Mouse (Mus musculus) kidney, embryonic 14.5 days (tissue): ENCODE results near the gene Rps6kb2. TPM values are rescaled to one million over a fixed set of nuclear protein-coding genes. Genes with fewer than 3 reads are reported as not detected.

Experiments
- ATAC-seq: fragments of 200-750 bp; cut with Nextera tagmentation; 2 replicates; pipeline ENCODE4 v1.8.0; 2017; ENCODE audit warnings: moderate number of reproducible peaks, mild to moderate bottlenecking, moderate TSS enrichment, moderate library complexity; ENCODE audit not compliant: low FRiP score, low TSS enrichment
- H3K27ac ChIP-seq: fragments of 300-500 bp; sonication (generic); 2 replicates; pipeline ENCODE4 v1.5.1; 2014; ENCODE audit warnings: low read depth, mild to moderate bottlenecking, low read length, moderate library complexity, mixed read lengths
- H3K27me3 ChIP-seq: fragments of 300-500 bp; sonication (generic); 2 replicates; pipeline ENCODE4 v1.6.1; 2014; ENCODE audit warnings: mild to moderate bottlenecking, low read length; ENCODE audit not compliant: control insufficient read depth, insufficient read depth
- H3K36me3 ChIP-seq: fragments of 300-500 bp; sonication (generic); 2 replicates; pipeline ENCODE4 v1.6.1; 2014; ENCODE audit warnings: low read length, mixed read lengths; ENCODE audit not compliant: control insufficient read depth, insufficient read depth
- H3K4me1 ChIP-seq: fragments of 300-500 bp; sonication (generic); 2 replicates; pipeline ENCODE4 v1.6.1; 2014; ENCODE audit warnings: low read length, mixed read lengths; ENCODE audit not compliant: control insufficient read depth, insufficient read depth
- H3K4me2 ChIP-seq: fragments of 300-500 bp; sonication (generic); replicated peaks from 2 replicates; pipeline ENCODE4 v1.6.1; 2014; ENCODE audit warnings: low read depth, mild to moderate bottlenecking, low read length
- H3K4me3 ChIP-seq: fragments of 300-500 bp; sonication (generic); 2 replicates; pipeline ENCODE4 v1.5.1; 2014; ENCODE audit warnings: mild to moderate bottlenecking, low read length
- H3K9ac ChIP-seq: fragments of 300-500 bp; sonication (generic); 2 replicates; pipeline ENCODE4 v1.6.1; 2014; ENCODE audit warnings: low read depth, mild to moderate bottlenecking, low read length, moderate library complexity
- H3K9me3 ChIP-seq: fragments of 300-500 bp; sonication (generic); 2 replicates; pipeline ENCODE4 v1.6.1; 2016; ENCODE audit warnings: low read length; ENCODE audit not compliant: control insufficient read depth
- WGBS: fragments of 180-500 bp; shearing (Covaris S2); extraction: QIAGEN DNeasy Blood & Tissue Kit; methylation state at CpG from one replicate; pipeline ENCODE4 v1.1.7; 2014; 5-methylcytosine and 5-hydroxymethylcytosine counted together
- polyA plus RNA-seq: library from polyadenylated mRNA; unstranded; fragments of >200 nt; fragmentation: Nextera tagmentation; extraction: Ambion mirVana; gene quantifications from 2 replicates; pipeline ENCODE4 v1.2.1, GENCODE M21; 2014

The Rps6kb2 gene
- polyA plus RNA-seq, 1 experiment from 2014 or later: 42.0 TPM

GRCm38 (mm10) chr19:4201291-4201909 is 38.2 kb upstream of the Rps6kb2 start, which contains the start of gene Rad9a:
Gene Rad9a (minus strand): TSS chr19:4201662.
- WGBS: under 1% methylated on average over 34 of the region's 34 CpGs
- H3K27ac ChIP-seq: peak within 1 kb of the TSS; percentile 12; the same call in 1 of the 2 replicates
- peak; percentile 85 for ATAC-seq
- peaks cover 19% of the 10 kb centered on the region for H3K4me1 ChIP-seq
- H3K9ac ChIP-seq: peak within 1 kb of the TSS; percentile 83
- H3K4me3 ChIP-seq: peak within 1 kb of the TSS; percentile 71
- no peaks in the 10 kb centered on the region; the same call in 1 of the 2 replicates for H3K27me3 ChIP-seq
- H3K4me2 ChIP-seq: peak within 1 kb of the TSS; percentile 82
- H3K36me3 ChIP-seq: peaks cover 36% of the 10 kb centered on the region; the same call in 1 of the 2 replicates
- no peaks in the 10 kb centered on the region for H3K9me3 ChIP-seq

- Histone ChIP-seq H3K9me3 (no peaks in the 10 kb centered on the region), H3K4me2 (no peak overlapping the region), H3K9ac (no peak overlapping the region), H3K4me1 (peaks cover 37% of the 10 kb centered on the region), H3K36me3 (peaks cover 71% of the 10 kb centered on the region), H3K4me3 (no peak overlapping the region), H3K27me3 (no peaks in the 10 kb centered on the region), H3K27ac (no peak overlapping the region)
- 74% methylated on average over 3 of the region's 3 CpGs for WGBS
- no peak for ATAC-seq
Observed at GRCm38 (mm10) chr19:4197180-4197579, 34.0 kb upstream of the Rps6kb2 start.

- 9% methylated on average over 5 of the region's 5 CpGs for WGBS
- Histone ChIP-seq H3K4me1 (peaks cover 34% of the 10 kb centered on the region), H3K4me2 (no peak overlapping the region), H3K9ac (no peak overlapping the region), H3K27me3 (no peaks in the 10 kb centered on the region), H3K27ac (no peak overlapping the region), H3K4me3 (no peak overlapping the region), H3K9me3 (no peaks in the 10 kb centered on the region), H3K36me3 (peaks cover 71% of the 10 kb centered on the region)
- ATAC-seq: no peak
Observed at GRCm38 (mm10) chr19:4196548-4196947, 33.4 kb upstream of the Rps6kb2 start.

- Histone ChIP-seq H3K9ac (no peak overlapping the region; the same call in 1 of the 2 replicates), H3K4me2 (no peak overlapping the region), H3K27ac (no peak overlapping the region), H3K36me3 (peaks cover 71% of the 10 kb centered on the region), H3K4me3 (no peak overlapping the region), H3K27me3 (no peaks in the 10 kb centered on the region), H3K9me3 (no peaks in the 10 kb centered on the region), H3K4me1 (peaks cover 38% of the 10 kb centered on the region)
- whole genome bisulfite sequencing: 21% methylated on average over 2 of the region's 2 CpGs
- no peak for ATAC-seq
Observed at GRCm38 (mm10) chr19:4196048-4196447, 32.9 kb upstream of the Rps6kb2 start.

- Histone ChIP-seq H3K4me3 (no peak overlapping the region), H3K4me1 (peaks cover 30% of the 10 kb centered on the region), H3K4me2 (no peak overlapping the region), H3K9me3 (no peaks in the 10 kb centered on the region), H3K27ac (peak overlapping the region; percentile 11; the same call in 1 of the 2 replicates), H3K36me3 (peaks cover 66% of the 10 kb centered on the region), H3K9ac (peak overlapping the region; percentile 12; the same call in 1 of the 2 replicates), H3K27me3 (no peaks in the 10 kb centered on the region)
- WGBS: 78% methylated on average over 12 of the region's 12 CpGs
- ATAC-seq: no peak
Observed at GRCm38 (mm10) chr19:4194776-4195650, 31.9 kb upstream of the Rps6kb2 start.

GRCm38 (mm10) chr19:4194021-4194724 is 31.0 kb upstream of the Rps6kb2 start:
- H3K9ac ChIP-seq: 0 out of 2 replicates have a peak overlapping the region, but pooled peaks have one; percentile 12
- H3K4me2 ChIP-seq: peak overlapping the region; percentile 93; the same call in 1 of the 2 replicates

GRCm38 (mm10) chr19:4193129-4193528 is 30.0 kb upstream of the Rps6kb2 start:
- no peak for ATAC-seq
- Histone ChIP-seq H3K9ac (peak overlapping the region; percentile 97), H3K36me3 (peaks cover 52% of the 10 kb centered on the region), H3K4me1 (peaks cover 29% of the 10 kb centered on the region), H3K27me3 (no peaks in the 10 kb centered on the region), H3K4me2 (peak overlapping the region; percentile 93), H3K9me3 (no peaks in the 10 kb centered on the region), H3K27ac (peak overlapping the region; percentile 98; the same call in 1 of the 2 replicates), H3K4me3 (peak overlapping the region; percentile 97)
- 69% methylated on average over 6 of the region's 6 CpGs for WGBS

More at GRCm38 (mm10) chr19:4194021-4194724, 31.0 kb upstream of the Rps6kb2 start:
- H3K4me1 ChIP-seq: peaks cover 29% of the 10 kb centered on the region
- H3K27ac ChIP-seq: no peak overlapping the region
- no peak overlapping the region for H3K4me3 ChIP-seq
- ATAC-seq: no peak
- H3K27me3 ChIP-seq: no peaks in the 10 kb centered on the region
- no peaks in the 10 kb centered on the region for H3K9me3 ChIP-seq
- peaks cover 57% of the 10 kb centered on the region for H3K36me3 ChIP-seq
- 87% methylated on average over 8 of the region's 8 CpGs for WGBS

- peak overlapping the region; percentile 98 for H3K27ac ChIP-seq
- peaks cover 45% of the 10 kb centered on the region for H3K36me3 ChIP-seq
- peaks cover 29% of the 10 kb centered on the region for H3K4me1 ChIP-seq
- ATAC-seq: no peak; the same call in none of the 2 replicates
- no peaks in the 10 kb centered on the region for H3K27me3 ChIP-seq
- 1% methylated on average over 41 of the region's 52 CpGs for WGBS
- H3K9ac ChIP-seq: peak overlapping the region; percentile 97
- peak overlapping the region; percentile 97 for H3K4me3 ChIP-seq
- H3K4me2 ChIP-seq: peak overlapping the region; percentile 93
- no peaks in the 10 kb centered on the region for H3K9me3 ChIP-seq
Observed at GRCm38 (mm10) chr19:4192251-4192985, 29.3 kb upstream of the Rps6kb2 start.
